Comparison of ENCODE assay signal across 22 mouse cellular contexts in the genomic region with DNA sequence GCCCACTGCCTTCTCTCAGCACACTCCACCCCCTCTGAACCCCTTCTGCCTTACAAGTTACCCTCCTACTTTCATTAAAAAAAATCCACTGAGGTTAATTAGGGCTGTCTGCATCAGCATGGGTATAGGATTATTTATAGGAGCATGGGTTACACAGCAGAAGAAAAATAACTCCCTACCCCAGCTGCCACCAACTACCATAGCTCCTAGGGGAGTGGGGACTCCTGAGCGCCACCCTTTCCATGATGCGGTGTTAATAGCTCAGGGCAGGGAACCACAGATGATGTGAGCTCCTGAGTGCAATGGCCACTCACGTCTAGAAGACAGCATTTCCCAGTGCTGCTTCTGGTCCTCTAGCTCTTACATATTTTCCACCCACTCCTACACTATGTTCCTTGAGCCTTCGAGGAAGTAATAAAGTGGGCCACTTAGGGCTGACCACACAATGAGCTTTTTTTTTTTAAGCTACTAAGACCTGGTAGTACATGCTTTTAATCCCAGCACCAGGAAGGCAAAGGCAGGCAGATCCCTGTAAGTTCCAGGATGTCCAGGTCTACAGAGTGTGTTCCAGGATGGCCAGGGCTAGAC. TPM values are rescaled to one million over a fixed set of nuclear protein-coding genes. Genes with fewer than 3 reads are reported as not detected.
DNase-seq lines count a peak whose midpoint lies in the region; ATAC-seq and TF ChIP-seq lines count a peak whose summit lies in the region.
"Had no signal": no experiment of that assay in that cellular context is flagged by ENCODE, and none has a peak within 500 bp of the region (broad histone marks: within the 10 kb centered on the region; RNA-seq: fewer than 3 reads in every experiment).

No protein-coding gene starts in this region.

- no peaks in the 10 kb centered on the region for H3K9me3 ChIP-seq in kidney, embryonic 14.5 days (ENCODE audit: control insufficient read depth, low read length)
- no peaks in the 10 kb centered on the region for H3K9me3 ChIP-seq in liver, postnatal 0 days (ENCODE audit: low read length)
- H3K9me3 ChIP-seq: heart, embryonic 10.5 days; intestine, embryonic 15.5 days; midbrain, embryonic 12.5 days had no signal

- H3K27me3 ChIP-seq in kidney, embryonic 14.5 days (ENCODE audit: control insufficient read depth, insufficient read depth, low read length), result no peaks in the 10 kb centered on the region
- no peaks in the 10 kb centered on the region for H3K27me3 ChIP-seq in liver, postnatal 0 days (ENCODE audit: insufficient read depth, low read length)
- H3K27me3 ChIP-seq: intestine, embryonic 15.5 days; midbrain, embryonic 12.5 days had no signal

- no peak for TF ChIP-seq EP300 in liver, postnatal 0 days (IDR thresholded peaks at IDR 0.05; ENCODE audit: low read depth)

- H3K4me3 ChIP-seq in gastrocnemius, adult 2 months, result no peak overlapping the region
- no peak overlapping the region for H3K4me3 ChIP-seq in kidney, embryonic 14.5 days (ENCODE audit: low read length)
- no peak overlapping the region for H3K4me3 ChIP-seq in liver, postnatal 0 days (ENCODE audit: low read depth, low read length)
- H3K4me3 ChIP-seq in brown adipose tissue, adult 24 weeks (ENCODE audit: insufficient read depth, low read depth, low read length), result no peak overlapping the region
- H3K4me3 ChIP-seq: heart, embryonic 10.5 days; intestine, embryonic 15.5 days; layer of hippocampus, adult 2 months; midbrain, embryonic 12.5 days had no signal

- no peak overlapping the region for H3K4me2 ChIP-seq in kidney, embryonic 14.5 days (replicated peaks; ENCODE audit: low read depth, low read length)
- H3K4me2 ChIP-seq in liver, postnatal 0 days (ENCODE audit: low read depth, low read length), result no peak overlapping the region
- H3K4me2 ChIP-seq: intestine, embryonic 15.5 days; midbrain, embryonic 12.5 days had no signal

- H3K9ac ChIP-seq in kidney, embryonic 14.5 days (ENCODE audit: low read depth, low read length), result no peak overlapping the region
- H3K9ac ChIP-seq in liver, postnatal 0 days (replicated peaks), result no peak overlapping the region
- H3K9ac ChIP-seq: forebrain, postnatal 0 days; intestine, embryonic 15.5 days; liver, embryonic 14.5 days; midbrain, embryonic 12.5 days had no signal

- ATAC-seq in kidney, embryonic 14.5 days (ENCODE audit: low FRiP score, low TSS enrichment), result peak; percentile 22; the same call in 1 of the 2 replicates
- no peak for ATAC-seq in liver, postnatal 0 days
- ATAC-seq: forebrain, postnatal 0 days; hindbrain, embryonic 16.5 days; intestine, embryonic 15.5 days had no signal

- no peak for TF ChIP-seq CTCF in gastrocnemius, adult 2 months (IDR thresholded peaks at IDR 0.05)
- no peak for TF ChIP-seq CTCF in liver, postnatal 0 days (IDR thresholded peaks at IDR 0.05; ENCODE audit: low read depth)

- peaks cover 21% of the 10 kb centered on the region for H3K4me1 ChIP-seq in kidney, embryonic 14.5 days (ENCODE audit: control insufficient read depth, insufficient read depth, low read length)
- peaks cover 36% of the 10 kb centered on the region for H3K4me1 ChIP-seq in liver, postnatal 0 days (ENCODE audit: insufficient read depth)
- H3K4me1 ChIP-seq in brown adipose tissue, adult 24 weeks (ENCODE audit: control insufficient read depth, insufficient read depth, insufficient read length, low read length), result peaks cover 39% of the 10 kb centered on the region
- H3K4me1 ChIP-seq: midbrain, embryonic 12.5 days had no signal

- H3K36me3 ChIP-seq in kidney, embryonic 14.5 days (ENCODE audit: control insufficient read depth, insufficient read depth, low read length), result no peaks in the 10 kb centered on the region; the same call in 1 of the 2 replicates
- 0 out of 2 replicates have a peak, but pooled peaks cover 2% of the 10 kb centered on the region for H3K36me3 ChIP-seq in liver, postnatal 0 days (replicated peaks; ENCODE audit: insufficient read depth, low read length)
- H3K36me3 ChIP-seq: midbrain, embryonic 12.5 days had no signal

- DNase-seq in gastrocnemius, adult 2 months, result no peak
- DNase-seq in gastrocnemius, postnatal 10 days, result no peak
- no peak for DNase-seq in kidney, postnatal 25 days
- DNase-seq in liver, postnatal 0 days, result no peak
- no peak for DNase-seq in liver
- no peak for DNase-seq in cerebellum, postnatal 25 days
- DNase-seq: adrenal gland, postnatal 25 days; cerebellum, adult 9-10 months; forebrain, postnatal 0 days; gastrocnemius, postnatal 36 days; kidney, postnatal 14 days; thymus, adult 18-20 months; thymus, postnatal 4 days had no signal

- intact Hi-C loops in gastrocnemius, adult 2 months (cut with DNase I), result no loop called here

- 45% methylated on average over 4 of the region's 4 CpGs for WGBS in kidney, embryonic 14.5 days
- 67% methylated on average over 4 of the region's 4 CpGs for WGBS in liver, postnatal 0 days (ENCODE audit: insufficient replicate concordance)

- peak overlapping the region; percentile 8; the same call in 1 of the 2 replicates for H3K27ac ChIP-seq in gastrocnemius, adult 2 months
- H3K27ac ChIP-seq in kidney, embryonic 14.5 days (ENCODE audit: low read depth, low read length), result no peak overlapping the region
- H3K27ac ChIP-seq in liver, postnatal 0 days (ENCODE audit: low read depth), result 0 out of 2 replicates have a peak overlapping the region, but pooled peaks have one; percentile 24
- 0 out of 2 replicates have a peak overlapping the region, but pooled peaks have one; percentile 25 for H3K27ac ChIP-seq in brown adipose tissue, adult 24 weeks (replicated peaks; ENCODE audit: low read depth, low read length)
- H3K27ac ChIP-seq: heart, embryonic 10.5 days; intestine, embryonic 15.5 days; layer of hippocampus, adult 2 months; liver, embryonic 14.5 days; midbrain, embryonic 12.5 days had no signal

RNA-seq across cellular contexts. Expression of gene Rpl27a, which starts 44.9 kb away (rescaled TPM):
- total RNA-seq in gastrocnemius, adult 2 months (2021), result 100 to 1,000 TPM in 1 of 2 experiments, 10 to 100 TPM in 1; 78.8 to 109 TPM
- total RNA-seq in gastrocnemius, postnatal 10 days (2021), result 100 to 1,000 TPM; 131 to 154 TPM
- polyA plus RNA-seq in kidney, embryonic 14.5 days (2014; fragmentation: Nextera tagmentation; extraction: Ambion mirVana), result 165 and 201 TPM in 2 replicates
- 83.1 and 84.4 TPM in 2 replicates for polyA plus RNA-seq in liver, postnatal 0 days (2015; fragmentation: Nextera tagmentation; extraction: Ambion mirVana)
- polyA plus RNA-seq in brown adipose tissue, adult 24 weeks (2012; ENCODE audit: insufficient read depth, insufficient read length, missing spikeins), result 113 and 190 TPM in 2 replicates

RNA-seq across cellular contexts. Expression of gene Trim66, which starts 55.9 kb away (rescaled TPM):
- total RNA-seq in gastrocnemius, adult 2 months (2021), result under 1 TPM; 0.17 to 0.23 TPM
- total RNA-seq in gastrocnemius, postnatal 10 days (2021), result under 1 TPM; 0.19 to 0.41 TPM
- polyA plus RNA-seq in kidney, embryonic 14.5 days (2014; fragmentation: Nextera tagmentation; extraction: Ambion mirVana), result 0.04 TPM in 1 of 2 replicates, not detected in the other
- polyA plus RNA-seq in liver, postnatal 0 days (2015; fragmentation: Nextera tagmentation; extraction: Ambion mirVana), result 0.02 TPM in 1 of 2 replicates, not detected in the other
- polyA plus RNA-seq in brown adipose tissue, adult 24 weeks (2012; ENCODE audit: insufficient read depth, insufficient read length, missing spikeins), result 0.38 TPM in 1 of 2 replicates, not detected in the other
- polyA plus RNA-seq: limb, embryonic 11.5 days had no signal
